Mouse (Mus musculus): Measurements from ENCODE around the gene Helz2.

GRCm38 (mm10) chr2:181216037-181216436, 25.8 kb downstream of the Helz2 start:
- TF ChIP-seq POLR2A (IDR thresholded peaks at IDR 0.05; ENCODE audit: low read depth, low read length) (no peak), CTCF (IDR thresholded peaks at IDR 0.05; ENCODE audit: extremely low read depth, insufficient read length, insufficient replicate concordance, low read depth, low read length) (no peak)
